Mouse (Mus musculus): Measurements from ENCODE around the gene Mrpl3. TPM values are rescaled to one million over a fixed set of nuclear protein-coding genes. Genes with fewer than 3 reads are reported as not detected.

Mrpl3 gene
- 10 to 100 TPM; 81.6 to 83.4 TPM for total RNA-seq (2021)

- peak; percentile 83 to 88 for DNase-seq (ENCODE audit: extremely low spot score in 1 of 2, low spot score in 2 of 2)
- intact Hi-C loops (cut with DNase I), result loop anchor here (10.0 kb wide), 2 partner anchors 332 to 478 kb away; no protein-coding TSS in a partner anchor
These were observed at the start of gene Mrpl3 for GRCm38 (mm10) chr9:105053147-105053557. Gene Mrpl3 (plus strand): TSS chr9:105053239.

- intact Hi-C loops (cut with DNase I), result no loop called here
- DNase-seq (ENCODE audit: extremely low spot score in 1 of 2, low spot score in 2 of 2), result no peak
These were observed 42.3 kb upstream of the Mrpl3 start for GRCm38 (mm10) chr9:105010721-105011120.

GRCm38 (mm10) chr9:105018186-105018585, 34.9 kb upstream of the Mrpl3 start:
- DNase-seq (ENCODE audit: extremely low spot score in 1 of 2, low spot score in 2 of 2), result no peak
- intact Hi-C loops (cut with DNase I), result no loop called here

GRCm38 (mm10) chr9:105028311-105028710, 24.7 kb upstream of the Mrpl3 start:
- intact Hi-C loops (cut with DNase I), result no loop called here
- DNase-seq (ENCODE audit: extremely low spot score in 1 of 2, low spot score in 2 of 2), result no peak

DNA sequence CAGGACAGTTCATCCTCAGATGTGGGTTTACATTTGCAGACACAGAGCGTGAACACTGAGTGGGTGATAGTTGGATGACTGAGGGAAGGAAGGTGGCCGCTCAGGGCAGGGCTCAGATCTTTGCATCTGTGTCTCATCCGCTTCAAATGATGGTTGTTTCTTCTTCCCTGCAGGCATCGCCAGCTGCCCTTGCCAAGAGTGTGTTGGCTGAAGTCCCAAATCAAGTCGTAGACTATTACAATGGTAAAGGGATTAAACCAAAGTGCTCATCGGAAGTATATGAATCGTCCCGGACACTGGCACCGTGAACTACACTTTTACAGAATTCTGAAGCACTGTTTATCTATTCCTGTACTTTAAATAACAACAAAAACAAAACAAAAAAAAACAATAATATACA, 20.5 kb upstream of the Mrpl3 start:
- DNase-seq (ENCODE audit: extremely low spot score in 1 of 2, low spot score in 2 of 2), result no peak
- intact Hi-C loops (cut with DNase I), result no loop called here

DNA sequence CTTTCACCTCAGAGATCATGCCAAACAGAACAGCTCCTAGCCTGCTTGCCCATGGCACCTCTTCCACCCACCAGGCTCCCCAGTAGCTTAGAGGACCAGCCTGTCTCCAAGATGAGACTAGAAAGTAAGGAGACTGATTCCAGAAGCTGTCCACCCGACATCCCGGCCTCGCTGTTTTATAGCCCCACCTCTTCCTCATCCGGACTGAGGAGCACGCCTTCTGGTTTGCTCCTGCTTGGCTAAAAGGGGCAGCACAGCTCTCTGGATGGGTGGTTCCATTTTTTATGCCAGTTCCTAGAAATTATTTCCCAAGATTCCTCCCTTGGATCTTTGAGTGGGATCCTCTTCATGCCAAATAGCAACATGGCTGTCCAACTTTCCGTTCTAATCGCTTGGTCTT, 19.4 kb upstream of the Mrpl3 start:
- intact Hi-C loops (cut with DNase I), result no loop called here
- no peak for DNase-seq (ENCODE audit: extremely low spot score in 1 of 2, low spot score in 2 of 2)

DNA sequence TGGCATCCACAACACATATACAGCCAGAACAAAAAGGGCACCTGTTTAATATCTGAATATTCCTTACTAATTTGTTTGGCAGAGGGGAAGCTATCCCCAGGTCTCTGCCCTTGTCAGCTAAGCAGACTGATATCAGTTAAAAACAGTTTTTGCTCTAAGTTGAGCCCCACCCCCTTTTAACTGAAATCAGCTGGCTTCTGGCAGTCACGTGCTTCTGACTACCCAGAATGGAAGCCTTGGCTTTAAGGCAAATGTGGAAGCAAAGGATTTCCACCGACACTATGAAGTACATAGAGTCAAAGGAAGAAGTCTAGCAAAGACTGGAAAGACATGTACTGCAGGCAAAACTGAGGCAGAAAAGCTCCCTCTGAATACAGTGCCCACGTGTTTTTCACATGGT, 15.2 kb upstream of the Mrpl3 start:
- intact Hi-C loops (cut with DNase I), result no loop called here
- DNase-seq (ENCODE audit: extremely low spot score in 1 of 2, low spot score in 2 of 2), result no peak

DNA sequence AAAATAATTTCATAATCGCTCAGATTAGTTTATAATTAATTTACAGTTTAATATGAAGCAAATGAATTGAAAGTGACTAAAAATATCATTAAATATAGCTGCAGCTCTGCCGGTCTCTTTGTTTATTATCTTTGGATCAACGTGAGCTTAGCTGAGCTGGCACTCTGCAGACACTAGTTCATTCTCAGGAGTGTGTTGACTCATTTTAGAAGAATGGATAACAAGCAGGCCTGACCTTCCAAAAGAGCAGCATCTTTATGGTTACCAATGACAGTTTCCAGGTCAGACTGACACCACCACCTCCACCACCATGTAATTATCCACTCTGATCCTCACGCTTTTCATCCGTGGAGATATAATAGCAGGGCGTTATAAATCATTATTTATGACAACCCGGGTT, 7.0 kb upstream of the Mrpl3 start:
- DNase-seq (ENCODE audit: extremely low spot score in 1 of 2, low spot score in 2 of 2), result no peak
- intact Hi-C loops (cut with DNase I), result no loop called here

DNA sequence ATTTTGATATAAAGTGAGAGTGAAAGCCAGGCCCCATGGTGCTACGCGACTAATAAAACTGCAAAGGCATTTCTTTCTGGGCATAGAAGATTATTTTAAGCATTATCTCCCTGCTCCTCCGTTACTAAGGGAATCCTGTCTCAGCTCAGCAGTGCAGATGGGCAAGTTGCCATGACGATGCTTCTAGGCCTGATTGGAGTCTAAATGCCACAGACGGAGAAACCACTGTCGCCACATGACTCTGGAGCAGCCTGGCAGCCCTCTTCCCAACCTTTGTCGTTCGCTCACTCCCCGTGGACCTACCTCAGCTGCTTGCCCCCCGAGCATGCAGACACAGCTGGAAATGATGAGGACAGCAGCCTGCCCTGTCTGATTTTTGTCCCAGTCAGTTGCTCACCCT, 4.7 kb upstream of the Mrpl3 start:
- DNase-seq (ENCODE audit: extremely low spot score in 1 of 2, low spot score in 2 of 2), result peak; percentile 82
- intact Hi-C loops (cut with DNase I), result no loop called here

DNA sequence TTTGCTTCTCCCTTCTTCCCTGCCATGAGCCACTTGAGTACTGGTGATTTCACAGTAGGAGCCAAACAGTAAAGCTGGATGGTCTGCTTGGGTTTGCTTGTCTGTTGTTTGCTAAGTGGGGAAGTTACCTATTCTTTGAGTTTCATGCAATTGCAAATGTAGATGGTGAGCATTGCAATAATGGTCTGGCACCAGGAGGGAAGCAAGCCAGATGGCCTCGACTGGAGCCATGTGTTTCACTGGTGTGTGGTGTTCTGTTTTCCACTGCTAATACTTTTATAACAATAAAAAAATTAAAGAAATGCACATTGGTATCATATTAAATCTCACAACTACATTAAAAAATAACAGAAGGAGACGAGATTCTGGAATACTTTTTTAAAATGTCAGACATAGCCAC, 3.4 kb upstream of the Mrpl3 start:
- intact Hi-C loops (cut with DNase I), result loop anchor here (10.0 kb wide), 2 partner anchors 335 to 475 kb away; no protein-coding TSS in a partner anchor

GRCm38 (mm10) chr9:105050257-105050656, 2.8 kb upstream of the Mrpl3 start:
- intact Hi-C loops (cut with DNase I), result loop anchor here (10.0 kb wide), 2 partner anchors 335 to 475 kb away; no protein-coding TSS in a partner anchor
- no peak for DNase-seq (ENCODE audit: extremely low spot score in 1 of 2, low spot score in 2 of 2)

More for the DNA sequence above, 3.4 kb upstream of the Mrpl3 start:
- DNase-seq (ENCODE audit: extremely low spot score in 1 of 2, low spot score in 2 of 2), result no peak

- DNase-seq (ENCODE audit: extremely low spot score in 1 of 2, low spot score in 2 of 2), result no peak
- intact Hi-C loops (cut with DNase I), result loop anchor here (10.0 kb wide), 2 partner anchors 331 to 479 kb away; no protein-coding TSS in a partner anchor
These were observed 773 bp downstream of the Mrpl3 start for GRCm38 (mm10) chr9:105053812-105054211.

GRCm38 (mm10) chr9:105069106-105069505, 16.1 kb downstream of the Mrpl3 start:
- no peak for DNase-seq (ENCODE audit: extremely low spot score in 1 of 2, low spot score in 2 of 2)
- intact Hi-C loops (cut with DNase I), result no loop called here

DNA sequence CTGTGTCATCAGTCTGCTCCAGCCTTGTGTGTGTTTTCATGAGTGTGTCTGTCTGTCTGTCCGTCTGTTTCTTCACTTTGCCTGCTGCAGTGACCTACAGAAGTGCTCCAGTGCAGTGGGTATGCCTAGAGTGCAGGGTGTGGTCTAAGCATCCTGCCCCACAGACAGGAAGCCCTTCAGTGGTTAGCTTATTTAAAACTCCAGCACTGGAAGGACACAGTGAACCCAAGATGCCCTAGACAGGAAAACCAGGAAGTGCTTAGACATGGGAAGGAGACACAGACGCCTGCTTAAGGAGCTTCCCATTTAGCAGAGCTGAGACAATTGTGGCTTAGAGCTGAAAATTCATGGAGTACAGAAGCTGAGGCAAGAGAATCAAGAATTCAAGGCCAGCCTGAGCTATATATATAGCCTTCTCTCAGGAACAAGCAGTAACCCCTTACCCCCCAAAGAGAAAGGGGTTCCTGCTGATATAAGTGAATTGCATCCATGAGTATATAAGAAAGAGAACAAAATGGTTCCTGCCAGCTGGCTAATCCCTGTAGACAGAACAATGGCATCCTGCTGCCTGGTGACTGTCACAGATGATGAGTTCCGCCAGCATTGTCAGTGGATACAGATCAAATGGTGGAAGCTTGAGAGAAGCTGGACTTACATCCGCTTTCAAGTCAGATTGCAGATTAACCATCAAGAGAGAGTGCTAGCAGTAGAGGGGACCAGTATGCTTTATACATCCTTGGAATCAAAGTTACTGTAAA, 20.1 kb downstream of the Mrpl3 start:
- DNase-seq (ENCODE audit: extremely low spot score in 1 of 2, low spot score in 2 of 2), result no peak
- intact Hi-C loops (cut with DNase I), result no loop called here

GRCm38 (mm10) chr9:105074851-105075250, 21.8 kb downstream of the Mrpl3 start:
- DNase-seq (ENCODE audit: extremely low spot score in 1 of 2, low spot score in 2 of 2), result no peak
- intact Hi-C loops (cut with DNase I), result no loop called here

DNA sequence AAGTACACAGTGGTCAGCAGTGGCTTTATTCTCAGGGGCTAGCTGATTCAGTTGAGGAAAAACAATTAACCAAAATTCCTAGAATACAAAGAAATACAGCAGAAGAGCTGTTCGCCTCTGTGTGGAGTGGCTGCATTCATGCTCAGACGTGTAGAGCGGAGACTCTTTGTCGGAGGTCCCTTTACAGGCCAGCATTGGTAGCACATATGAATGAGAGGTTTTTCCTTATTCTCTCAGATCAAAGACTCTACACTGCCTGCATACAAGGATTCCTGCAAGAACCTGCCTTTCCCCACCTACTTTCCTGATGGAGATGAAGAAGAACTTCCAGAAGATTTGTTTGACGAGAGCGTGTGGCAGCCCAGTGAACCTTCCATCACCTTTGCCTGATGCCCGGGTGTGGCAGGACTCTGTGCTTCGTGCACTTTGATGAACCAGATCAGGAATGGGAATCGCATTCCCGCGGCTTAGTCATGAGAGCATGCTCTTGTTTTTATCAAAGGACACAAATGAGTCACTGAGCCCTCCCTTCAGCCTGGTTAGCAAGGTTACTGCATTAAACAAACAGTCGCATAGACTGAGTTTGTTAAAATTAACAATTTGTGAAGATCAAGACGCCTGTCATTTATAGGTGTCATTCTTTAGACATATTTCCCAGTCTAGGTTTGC, 23.9 kb downstream of the Mrpl3 start:
- intact Hi-C loops (cut with DNase I), result no loop called here
- DNase-seq (ENCODE audit: extremely low spot score in 1 of 2, low spot score in 2 of 2), result no peak

DNA sequence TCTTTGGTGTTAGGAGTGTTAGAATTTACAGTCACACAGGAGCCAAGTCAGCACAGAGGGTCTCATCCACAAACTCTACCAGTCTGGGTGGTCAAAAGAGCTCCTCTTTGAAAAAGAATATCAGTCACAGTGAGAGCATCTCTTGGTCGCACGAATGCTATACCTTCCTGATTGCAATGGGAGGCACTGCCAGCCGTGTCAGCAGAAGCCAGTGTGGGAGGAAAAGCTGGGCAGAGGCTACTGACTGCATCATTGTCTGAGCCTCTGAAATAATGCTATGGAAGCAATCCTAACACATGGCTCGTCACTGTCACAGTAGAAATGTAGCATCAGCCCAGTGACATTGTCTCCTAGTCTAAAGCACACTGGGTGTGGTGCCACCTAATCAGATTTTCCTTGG, 25.4 kb downstream of the Mrpl3 start:
- intact Hi-C loops (cut with DNase I), result no loop called here
- DNase-seq (ENCODE audit: extremely low spot score in 1 of 2, low spot score in 2 of 2), result no peak

GRCm38 (mm10) chr9:105080246-105080645, 27.2 kb downstream of the Mrpl3 start:
- intact Hi-C loops (cut with DNase I), result no loop called here
- DNase-seq (ENCODE audit: extremely low spot score in 1 of 2, low spot score in 2 of 2), result no peak

DNA sequence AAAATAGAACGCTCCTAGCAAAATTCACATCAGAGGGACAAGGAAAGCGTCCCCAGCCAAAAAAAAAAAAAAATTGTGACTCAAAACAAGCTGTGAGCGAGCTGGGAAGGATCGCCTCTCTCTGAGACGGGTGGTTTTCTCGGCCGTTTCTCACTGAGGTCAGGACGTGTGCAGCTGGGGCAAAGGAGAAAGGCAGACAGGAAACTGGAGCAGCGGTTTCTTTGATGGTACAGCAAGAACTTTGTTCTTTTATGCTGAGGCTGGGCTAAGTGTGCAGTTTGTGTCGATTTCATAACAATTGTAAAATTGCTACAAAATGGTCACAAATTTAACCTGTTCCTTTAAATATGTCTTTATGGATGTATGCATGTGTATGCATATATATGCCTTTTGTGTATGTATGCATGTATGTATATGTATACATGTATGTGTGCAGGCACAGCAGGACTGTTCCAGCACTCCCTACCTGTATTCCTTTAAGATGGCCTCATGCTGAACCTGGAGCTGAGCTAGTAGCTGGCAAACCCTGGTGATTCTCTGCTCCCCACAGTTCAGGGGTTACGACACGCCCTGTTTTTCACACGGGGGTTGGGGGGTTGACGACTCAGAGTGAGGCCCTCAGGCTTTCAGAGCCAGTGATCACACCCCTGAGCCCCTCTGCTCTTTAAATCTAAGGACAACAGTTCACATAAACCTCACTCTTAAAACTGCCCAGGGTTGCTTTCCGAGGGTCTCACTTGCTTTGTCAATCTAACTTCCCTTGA, 48.0 kb downstream of the Mrpl3 start:
- DNase-seq (ENCODE audit: extremely low spot score in 1 of 2, low spot score in 2 of 2), result no peak
- intact Hi-C loops (cut with DNase I), result no loop called here
